Mouse (Mus musculus) heart, postnatal 0 days (tissue): ENCODE results near the gene Cd34. TPM values are rescaled to one million over a fixed set of nuclear protein-coding genes. Genes with fewer than 3 reads are reported as not detected.
A peak's percentile ranks its signal among the peaks of the same experiment; 100 is the strongest.

Experiments used
- ATAC-seq: fragments of 200-750 bp; cut with Nextera tagmentation; 2 replicates; pipeline ENCODE4 v1.8.0; 2017; ENCODE audit warnings: low read depth, moderate number of reproducible peaks, moderate library complexity; ENCODE audit not compliant: insufficient read depth
- DNase-seq: peaks from one replicate; pipeline ENCODE4 v3.0.0-alpha.2; 2016; ENCODE audit warnings: low spot score
- H3K27ac ChIP-seq: fragments of 300-500 bp; sonication (generic); 2 replicates; pipeline ENCODE4 v1.5.1; 2014; ENCODE audit warnings: low read depth, mild to moderate bottlenecking
- H3K27me3 ChIP-seq: fragments of 300-500 bp; sonication (generic); 2 replicates; pipeline ENCODE4 v1.6.1; 2014; ENCODE audit warnings: low read length, mixed read lengths; ENCODE audit not compliant: control insufficient read depth, insufficient read depth
- H3K36me3 ChIP-seq: fragments of 300-500 bp; sonication (generic); replicated peaks from 2 replicates; pipeline ENCODE4 v1.6.1; 2014; ENCODE audit warnings: low read length, mixed read lengths; ENCODE audit not compliant: control insufficient read depth, insufficient read depth
- H3K4me1 ChIP-seq: fragments of 300-500 bp; sonication (generic); 2 replicates; pipeline ENCODE4 v1.6.1; 2014; ENCODE audit warnings: antibody characterized with exemption; ENCODE audit not compliant: control insufficient read depth, insufficient read depth
- H3K4me2 ChIP-seq: fragments of 300-500 bp; sonication (generic); 2 replicates; pipeline ENCODE4 v1.6.1; 2014; ENCODE audit warnings: low read depth, mild to moderate bottlenecking, low read length, moderate library complexity
- H3K4me3 ChIP-seq: fragments of 300-500 bp; sonication (generic); 2 replicates; pipeline ENCODE4 v1.5.1; 2014; ENCODE audit warnings: low read depth, low read length
- H3K9ac ChIP-seq: fragments of 300-500 bp; sonication (generic); replicated peaks from 2 replicates; pipeline ENCODE4 v1.6.1; 2014; ENCODE audit warnings: low read depth, low read length, mixed read lengths
- H3K9me3 ChIP-seq: fragments of 300-500 bp; sonication (generic); replicated peaks from 2 replicates; pipeline ENCODE4 v1.6.1; 2016; ENCODE audit warnings: low read length; ENCODE audit not compliant: control insufficient read depth
- CTCF ChIP-seq: IDR thresholded peaks from 2 replicates; pipeline ENCODE4 v1.5.1; 2016; ENCODE audit warnings: antibody characterized with exemption, control low read depth, low read depth
- EP300 ChIP-seq: IDR thresholded peaks from 2 replicates; pipeline ENCODE4 v1.6.1; 2016; ENCODE audit warnings: antibody characterized with exemption, low read depth
- WGBS: fragments of 180-500 bp; shearing (Covaris S2); extraction: QIAGEN DNeasy Blood & Tissue Kit; methylation state at CpG from one replicate; pipeline ENCODE4 v1.1.7; 2014; 5-methylcytosine and 5-hydroxymethylcytosine counted together
- polyA plus RNA-seq: library from polyadenylated mRNA; unstranded; fragments of >200 nt; fragmentation: Nextera tagmentation; extraction: Ambion mirVana; gene quantifications from 2 replicates; pipeline ENCODE4 v1.2.1, GENCODE M21; 2015
- total RNA-seq: library from RNA; depleted of rRNA; stranded (reverse); fragments of >200 nt; gene quantifications from 2 replicates; pipeline ENCODE4 v1.2.3, GENCODE M21; 2014; ENCODE audit warnings: low replicate concordance; rRNA removed

The Cd34 gene
- total and polyA plus RNA-seq, 2 experiments from 2014 or later: 128 to 173 TPM

DNA sequence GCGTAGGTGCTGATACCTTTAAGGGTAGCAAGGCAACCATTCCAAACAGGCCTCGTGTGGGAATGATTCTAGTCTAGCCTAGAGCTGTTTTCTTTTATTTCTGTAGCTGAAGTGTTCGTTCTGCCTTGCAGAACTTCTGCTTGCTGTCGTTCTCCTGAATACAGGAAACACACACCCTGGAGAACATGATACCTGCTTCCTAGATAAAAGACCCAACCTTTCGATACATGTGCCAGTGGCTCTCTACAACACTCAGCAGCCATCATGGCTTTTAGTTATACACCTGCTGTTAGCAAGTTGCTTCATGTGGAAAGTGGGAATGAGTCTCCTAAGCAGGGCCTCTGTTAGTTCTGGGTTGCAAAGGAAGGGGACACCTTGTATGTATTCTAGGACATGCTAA is 55.6 kb downstream of the Cd34 start:
- Histone ChIP-seq H3K4me1 (peaks cover 11% of the 10 kb centered on the region), H3K4me2 (no peak overlapping the region), H3K36me3 (no peaks in the 10 kb centered on the region), H3K27ac (no peak overlapping the region), H3K9me3 (no peaks in the 10 kb centered on the region), H3K4me3 (no peak overlapping the region), H3K27me3 (no peaks in the 10 kb centered on the region), H3K9ac (no peak overlapping the region)
- 64% methylated on average over 5 of the region's 5 CpGs for WGBS
- ATAC-seq: no peak
- no peak for DNase-seq
- TF ChIP-seq EP300: no peak
- TF ChIP-seq CTCF: no peak

GRCm38 (mm10) chr1:194995196-194995595 is 56.6 kb downstream of the Cd34 start:
- Histone ChIP-seq H3K27me3 (no peaks in the 10 kb centered on the region), H3K4me3 (no peak overlapping the region), H3K9ac (no peak overlapping the region), H3K4me2 (no peak overlapping the region), H3K9me3 (no peaks in the 10 kb centered on the region), H3K4me1 (peaks cover 11% of the 10 kb centered on the region), H3K36me3 (no peaks in the 10 kb centered on the region), H3K27ac (no peak overlapping the region)
- TF ChIP-seq EP300 (0 out of 2 replicates have a peak, but pooled peaks have one; percentile 35), CTCF (no peak)
- ATAC-seq (peak; percentile 51; the same call in 1 of the 2 replicates), DNase-seq (no peak)
- 68% methylated on average over 2 of the region's 2 CpGs for WGBS

GRCm38 (mm10) chr1:194998396-194998795 is 59.8 kb downstream of the Cd34 start:
- Histone ChIP-seq H3K27me3 (no peaks in the 10 kb centered on the region), H3K9me3 (no peaks in the 10 kb centered on the region), H3K4me1 (no peaks in the 10 kb centered on the region), H3K36me3 (no peaks in the 10 kb centered on the region), H3K9ac (no peak overlapping the region), H3K4me2 (no peak overlapping the region), H3K27ac (no peak overlapping the region), H3K4me3 (no peak overlapping the region)
- TF ChIP-seq EP300 (no peak), CTCF (no peak)
- DNase-seq (no peak), ATAC-seq (no peak)
- WGBS: 79% methylated on average over 1 of the region's 1 CpGs

DNA sequence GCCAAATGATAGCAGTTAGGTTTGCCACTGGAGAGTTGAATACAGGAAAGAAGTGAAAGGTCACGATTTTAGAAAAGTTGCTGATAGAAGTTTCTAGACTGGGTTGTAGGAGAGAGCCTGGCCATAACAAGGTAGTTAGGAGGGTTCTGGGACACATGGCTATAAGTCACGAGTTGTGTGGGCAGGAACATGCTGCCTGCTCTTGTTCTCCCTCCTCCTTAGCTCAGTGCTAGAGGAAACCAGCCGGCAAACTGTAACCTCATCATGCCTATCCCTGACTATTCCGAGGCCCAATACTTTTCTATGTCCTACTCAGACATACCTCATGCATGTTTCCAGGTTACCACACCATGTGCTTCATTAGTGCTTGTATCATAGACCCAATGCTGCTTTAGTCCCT is 64.7 kb downstream of the Cd34 start:
- Histone ChIP-seq H3K4me3 (no peak overlapping the region), H3K36me3 (no peaks in the 10 kb centered on the region), H3K27ac (no peak overlapping the region), H3K4me1 (peaks cover 5% of the 10 kb centered on the region), H3K9me3 (no peaks in the 10 kb centered on the region), H3K9ac (no peak overlapping the region), H3K4me2 (no peak overlapping the region), H3K27me3 (no peaks in the 10 kb centered on the region)
- ATAC-seq (no peak), DNase-seq (no peak)
- no peak for TF ChIP-seq CTCF
- TF ChIP-seq EP300: no peak
- 81% methylated on average over 4 of the region's 4 CpGs for WGBS

DNA sequence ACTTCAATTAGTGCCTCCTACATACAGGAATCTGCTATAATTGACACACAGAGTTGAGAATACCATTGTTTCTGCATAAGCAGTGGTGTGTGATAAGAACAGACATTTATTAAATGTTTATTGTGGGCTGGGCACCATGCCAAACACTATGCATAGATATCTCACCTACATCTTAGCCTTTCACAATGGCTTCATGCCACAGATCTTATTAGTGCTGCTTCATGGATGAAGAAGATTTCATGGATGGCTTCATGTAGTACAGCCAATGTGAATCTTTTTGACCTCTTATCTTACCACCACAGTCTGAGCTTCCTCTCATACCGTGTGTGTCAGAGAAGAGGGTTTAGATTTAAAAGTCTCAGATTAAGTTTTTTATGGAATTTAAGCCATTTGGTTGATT is 65.6 kb downstream of the Cd34 start:
- H3K9ac ChIP-seq: no peak overlapping the region
- WGBS: 35% methylated on average over 1 of the region's 1 CpGs
- ATAC-seq (no peak), DNase-seq (no peak)
- no peak overlapping the region for H3K4me2 ChIP-seq
- TF ChIP-seq EP300 (no peak), CTCF (no peak)
- peaks cover 5% of the 10 kb centered on the region for H3K4me1 ChIP-seq
- no peaks in the 10 kb centered on the region for H3K27me3 ChIP-seq
- no peaks in the 10 kb centered on the region for H3K9me3 ChIP-seq
- H3K27ac ChIP-seq: no peak overlapping the region
- no peaks in the 10 kb centered on the region for H3K36me3 ChIP-seq
- H3K4me3 ChIP-seq: no peak overlapping the region

- no peak overlapping the region for H3K27ac ChIP-seq
- H3K4me2 ChIP-seq: no peak overlapping the region
- TF ChIP-seq CTCF: no peak
- TF ChIP-seq EP300: no peak
- H3K27me3 ChIP-seq: no peaks in the 10 kb centered on the region
- no peaks in the 10 kb centered on the region for H3K36me3 ChIP-seq
- H3K4me1 ChIP-seq: peaks cover 5% of the 10 kb centered on the region
- ATAC-seq (no peak), DNase-seq (no peak)
- H3K4me3 ChIP-seq: no peak overlapping the region
- H3K9ac ChIP-seq: no peak overlapping the region
- H3K9me3 ChIP-seq: no peaks in the 10 kb centered on the region
Observed at GRCm38 (mm10) chr1:195006267-195006666, 67.6 kb downstream of the Cd34 start.

Other genes with a start within 250 kb of the Cd34 start
- gene Cd46, start 153.4 kb downstream of the Cd34 start, total RNA-seq: 1.6 and 8.2 TPM in 2 replicates
- 0.53 and 0.55 TPM in 2 replicates for gene Cd46, start 153.4 kb downstream of the Cd34 start, polyA plus RNA-seq
- gene Cr1l, start 192.8 kb downstream of the Cd34 start, total RNA-seq: 80.2 and 173 TPM in 2 replicates
- 70.1 and 70.6 TPM in 2 replicates for gene Cr1l, start 192.8 kb downstream of the Cd34 start, polyA plus RNA-seq
- gene Cr2, start 237.9 kb downstream of the Cd34 start, total RNA-seq: not detected in 2 replicates
- 0.11 and 0.12 TPM in 2 replicates for gene Cr2, start 237.9 kb downstream of the Cd34 start, polyA plus RNA-seq